Mouse (Mus musculus) c-Kit-positive CD71-positive TER-119-negative erythroid progenitor cells, embryonic 14.5 days (primary cell): ENCODE results near the gene Fam83f.

Experiments used
- DNase-seq: peaks from one replicate; pipeline ENCODE4 v3.0.0-alpha.2; 2013; ENCODE audit warnings: low read depth

Fam83f gene

DNA sequence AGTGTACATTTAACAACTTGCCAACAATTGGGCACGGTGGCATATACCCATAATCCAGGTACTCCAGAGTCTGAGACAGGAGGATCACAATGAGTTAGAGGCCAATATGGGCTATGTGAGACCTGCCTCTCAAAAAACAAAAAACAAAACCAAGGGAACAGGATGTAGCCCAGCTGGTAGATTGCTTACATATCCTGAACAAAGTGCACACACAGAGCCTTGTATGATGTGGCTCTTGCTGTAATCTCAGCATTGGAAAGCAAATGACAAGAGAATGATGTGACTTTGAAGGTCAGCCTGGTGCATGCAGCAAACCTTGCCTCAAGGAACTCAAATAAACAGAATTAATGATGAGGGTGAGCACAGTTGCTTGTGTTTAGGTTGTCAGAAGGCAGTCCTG is 70.2 kb downstream of the Fam83f start:
- no peak for DNase-seq

DNA sequence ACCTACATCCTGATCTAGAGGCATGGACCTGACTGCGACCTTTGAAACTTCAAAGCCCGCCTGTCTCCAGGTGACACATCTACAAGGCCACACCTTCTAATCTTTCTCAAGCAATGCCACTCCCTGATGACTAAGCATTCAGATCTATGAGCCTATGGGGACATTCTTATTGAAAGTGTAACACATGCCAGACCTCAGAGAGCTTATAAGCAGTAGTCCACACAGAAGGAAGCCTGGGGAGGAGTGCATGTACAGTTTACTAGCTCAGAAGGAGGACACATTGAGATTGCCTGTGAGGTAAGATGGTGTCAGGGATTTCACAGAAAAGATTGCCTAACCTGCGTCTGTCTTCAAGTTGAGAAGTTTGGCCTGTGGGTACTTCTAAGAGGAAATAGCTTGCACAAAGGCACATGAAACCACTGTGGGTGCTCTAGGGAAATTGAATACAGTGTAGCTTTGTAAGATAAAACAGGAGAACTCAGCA is 71.4 kb downstream of the Fam83f start:
- DNase-seq: peak; percentile 67

DNA sequence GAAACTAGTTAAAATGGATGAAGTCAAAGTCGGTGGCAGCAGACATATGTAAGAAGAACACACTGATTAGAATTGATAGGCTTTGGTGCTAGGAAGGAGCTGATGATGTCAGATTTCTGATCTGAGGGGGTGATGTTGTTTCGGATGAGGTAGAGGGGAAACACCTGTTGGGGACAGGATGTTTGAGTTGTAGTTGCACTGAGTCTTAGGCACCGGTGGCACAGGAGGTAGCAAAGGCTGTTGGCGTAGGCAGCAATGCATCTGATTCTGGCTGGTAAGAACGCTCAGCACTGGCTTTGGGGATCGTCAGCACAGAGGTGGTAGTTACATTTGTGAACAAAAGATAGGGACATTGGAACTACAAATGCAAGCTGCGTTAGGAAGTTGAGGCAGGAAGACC is 72.0 kb downstream of the Fam83f start:
- DNase-seq: no peak

DNA sequence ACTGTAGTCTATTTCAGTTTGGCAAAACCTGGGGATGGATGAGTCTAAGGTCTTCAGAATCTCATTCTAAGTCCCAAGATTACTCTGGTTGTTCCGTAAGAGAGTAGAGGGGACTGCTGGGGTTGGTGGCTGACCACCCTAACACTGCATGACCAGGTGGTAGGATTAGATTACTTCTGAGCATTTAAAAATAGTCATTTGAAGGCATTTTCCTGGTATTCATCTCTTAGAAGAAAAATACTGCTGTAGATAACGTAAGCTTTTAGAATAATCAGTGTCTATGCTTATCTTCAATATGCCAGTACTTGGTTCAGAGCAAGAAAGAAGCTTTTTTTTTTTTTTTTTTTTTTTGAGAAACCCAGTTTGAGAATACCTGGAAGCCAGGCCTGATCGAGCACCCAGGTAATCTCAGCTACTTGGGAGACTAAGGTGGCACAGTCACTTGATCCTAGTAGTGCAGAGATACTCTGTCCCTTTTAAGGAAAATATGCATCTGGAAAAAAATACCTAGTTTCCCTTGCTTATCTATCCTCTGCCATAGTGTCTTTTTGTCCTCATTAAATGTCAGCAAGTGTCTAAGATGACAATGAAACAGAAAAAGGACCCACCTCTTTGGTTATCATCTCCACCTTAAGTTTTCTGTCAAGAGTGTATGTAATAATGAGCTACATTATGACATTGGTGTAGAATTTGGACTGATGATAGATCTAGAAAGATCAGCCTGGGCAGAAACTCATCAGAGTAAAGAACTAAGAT is 73.2 kb downstream of the Fam83f start:
- DNase-seq: peak; percentile 67

DNA sequence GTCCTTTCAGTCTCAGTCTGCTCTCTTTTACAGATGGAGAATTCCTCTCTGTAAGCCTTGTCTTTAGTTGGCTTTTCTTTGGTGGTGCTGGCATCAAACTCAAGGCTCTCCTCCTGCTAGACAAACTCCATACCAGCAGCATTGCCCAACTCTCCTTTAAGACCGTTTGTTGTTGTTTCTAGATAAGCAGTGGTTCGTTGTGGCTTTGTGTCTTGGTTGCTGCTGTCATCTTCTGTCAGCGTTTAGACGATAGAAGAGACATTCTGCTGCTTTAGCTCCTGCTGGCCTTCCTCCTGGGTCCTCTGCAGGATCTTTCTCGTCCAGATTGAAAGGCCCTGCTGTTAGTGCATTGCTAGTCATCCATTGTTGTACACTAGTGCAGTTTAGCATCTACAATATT is 77.3 kb downstream of the Fam83f start:
- no peak for DNase-seq
